Mouse (Mus musculus): Measurements from ENCODE around the gene Ush1c. TPM values are rescaled to one million over a fixed set of nuclear protein-coding genes. Genes with fewer than 3 reads are reported as not detected.

The Ush1c gene
- total and polyA plus RNA-seq, 3 experiments, result not detected

DNA sequence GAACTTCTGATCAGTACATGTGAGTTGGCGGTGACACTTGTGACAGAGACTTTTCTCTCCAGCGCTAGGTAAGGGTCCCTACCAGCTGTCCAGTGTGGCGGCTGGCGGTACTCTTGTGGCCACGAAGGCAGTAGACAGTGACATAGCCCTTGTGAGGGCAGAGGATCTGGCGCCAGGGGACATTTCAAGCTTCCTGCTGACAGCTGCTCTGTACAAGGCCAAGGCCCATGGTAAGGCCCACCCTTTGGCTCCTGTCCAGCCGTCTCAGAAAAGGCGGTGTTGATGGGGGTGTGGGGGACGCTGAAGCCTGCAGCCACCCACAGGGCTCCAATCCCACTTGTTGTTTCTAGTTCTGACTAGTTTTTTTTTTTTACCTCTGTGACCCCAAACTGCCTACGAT is 45.4 kb upstream of the Ush1c start:
- no peak overlapping the region for H3K9ac ChIP-seq (ENCODE audit: control insufficient read depth, low read depth, low read length, poor library complexity, severe bottlenecking)
- H3K27me3 ChIP-seq (ENCODE audit: control insufficient read depth in 1 of 2, insufficient read depth in 2 of 2, low read length in 2 of 2), result no peaks in the 10 kb centered on the region
- no peak for DNase-seq (ENCODE audit: low read depth, low spot score)
- TF ChIP-seq ZKSCAN1 (IDR thresholded peaks at IDR 0.05; ENCODE audit: low read depth, low read length) (no peak), USF2 (IDR thresholded peaks at IDR 0.05; ENCODE audit: borderline replicate concordance in 1 of 2, insufficient read depth in 1 of 2, low read depth in 1 of 2, low read length in 2 of 2) (no peak), E2F4 (IDR thresholded peaks at IDR 0.05; ENCODE audit: borderline replicate concordance, low read depth, low read length) (no peak), HCFC1 (IDR thresholded peaks at IDR 0.05; ENCODE audit: low read depth, low read length) (no peak), NRF1 (IDR thresholded peaks at IDR 0.05; ENCODE audit: insufficient read depth, low read depth, low read length, poor library complexity, severe bottlenecking) (no peak), ELF1 (IDR thresholded peaks at IDR 0.05; ENCODE audit: low read depth, low read length) (no peak), GABPA (IDR thresholded peaks at IDR 0.05; ENCODE audit: low read depth, low read length) (no peak), ZMIZ1 (IDR thresholded peaks at IDR 0.05; ENCODE audit: low read depth, low read length) (no peak), MYB (IDR thresholded peaks at IDR 0.05; ENCODE audit: low read depth, low read length) (no peak), EP300 (IDR thresholded peaks at IDR 0.05; ENCODE audit: low read depth in 1 of 2, low read length in 2 of 2) (no peak), ZC3H11A (IDR thresholded peaks at IDR 0.05; ENCODE audit: low read depth, low read length) (no peak), POLR2AphosphoS2 (IDR thresholded peaks at IDR 0.05; ENCODE audit: low read length) (no peak), TAL1 (IDR thresholded peaks at IDR 0.05; ENCODE audit: low read length) (no peak), TBP (IDR thresholded peaks at IDR 0.05; ENCODE audit: low read depth, low read length) (no peak), JUND (IDR thresholded peaks at IDR 0.05; ENCODE audit: low read depth, low read length) (no peak)
- no peaks in the 10 kb centered on the region for H3K79me2 ChIP-seq (ENCODE audit: control insufficient read depth, insufficient read depth, low read length, poor library complexity)
- no peaks in the 10 kb centered on the region for H3K4me1 ChIP-seq (ENCODE audit: control insufficient read depth in 1 of 2, insufficient read depth in 2 of 2, low read length in 2 of 2)
- H3K27ac ChIP-seq (ENCODE audit: control insufficient read depth, low read depth, low read length), result no peak overlapping the region
- no peaks in the 10 kb centered on the region for H3K36me3 ChIP-seq (ENCODE audit: control insufficient read depth in 1 of 2, insufficient read depth in 2 of 2, low read length in 2 of 2)
- H3K9me3 ChIP-seq (replicated peaks; ENCODE audit: insufficient read depth, low read length), result no peaks in the 10 kb centered on the region
- H3K4me3 ChIP-seq (ENCODE audit: control insufficient read depth in 1 of 2, insufficient read depth in 1 of 2, low read depth in 2 of 2, low read length in 2 of 2), result no peak overlapping the region

DNA sequence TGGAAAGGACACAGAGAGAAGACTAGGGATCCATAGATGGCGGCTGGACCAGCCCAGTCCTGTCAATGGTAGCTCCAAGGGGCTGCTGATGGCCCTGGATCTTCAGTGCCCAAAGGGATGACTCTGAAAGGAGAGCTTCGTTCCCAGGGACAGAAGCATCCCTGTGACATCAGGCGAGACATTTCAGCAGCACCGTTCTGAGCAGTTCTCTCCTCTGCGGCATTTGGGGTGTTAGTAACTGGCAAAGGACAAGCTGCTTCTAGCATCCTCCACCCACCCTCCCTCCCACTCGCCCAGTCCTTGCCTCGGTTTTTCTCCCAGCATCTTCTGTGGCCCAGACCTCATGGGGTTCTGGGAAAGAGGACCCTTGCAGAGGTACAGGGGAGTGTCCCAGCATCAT is 44.0 kb upstream of the Ush1c start:
- H3K36me3 ChIP-seq (ENCODE audit: control insufficient read depth in 1 of 2, insufficient read depth in 2 of 2, low read length in 2 of 2), result no peaks in the 10 kb centered on the region
- H3K27me3 ChIP-seq (ENCODE audit: control insufficient read depth in 1 of 2, insufficient read depth in 2 of 2, low read length in 2 of 2), result no peaks in the 10 kb centered on the region
- H3K4me3 ChIP-seq (ENCODE audit: control insufficient read depth in 1 of 2, insufficient read depth in 1 of 2, low read depth in 2 of 2, low read length in 2 of 2), result no peak overlapping the region
- H3K79me2 ChIP-seq (ENCODE audit: control insufficient read depth, insufficient read depth, low read length, poor library complexity), result no peaks in the 10 kb centered on the region
- no peaks in the 10 kb centered on the region for H3K4me1 ChIP-seq (ENCODE audit: control insufficient read depth in 1 of 2, insufficient read depth in 2 of 2, low read length in 2 of 2)
- no peak overlapping the region for H3K9ac ChIP-seq (ENCODE audit: control insufficient read depth, low read depth, low read length, poor library complexity, severe bottlenecking)
- no peak overlapping the region for H3K27ac ChIP-seq (ENCODE audit: control insufficient read depth, low read depth, low read length)
- no peaks in the 10 kb centered on the region for H3K9me3 ChIP-seq (replicated peaks; ENCODE audit: insufficient read depth, low read length)
- DNase-seq (ENCODE audit: low read depth, low spot score), result no peak
- TF ChIP-seq EP300 (IDR thresholded peaks at IDR 0.05; ENCODE audit: low read depth in 1 of 2, low read length in 2 of 2), result no peak
- no peak for TF ChIP-seq CHD1 (IDR thresholded peaks at IDR 0.05; ENCODE audit: low read depth, low read length)
- no peak for TF ChIP-seq CTCF (IDR thresholded peaks at IDR 0.05 in 2 of 3, conservative IDR thresholded peaks at IDR 0.05 in 1 of 3; ENCODE audit: control insufficient read depth in 1 of 3, insufficient read depth in 1 of 3, low read depth in 2 of 3, low read length in 3 of 3, poor library complexity in 1 of 3, severe bottlenecking in 1 of 3)
- no peak for TF ChIP-seq POLR2AphosphoS5 (IDR thresholded peaks at IDR 0.05; ENCODE audit: borderline replicate concordance, low read depth, low read length)
- TF ChIP-seq NRF1 (IDR thresholded peaks at IDR 0.05; ENCODE audit: insufficient read depth, low read depth, low read length, poor library complexity, severe bottlenecking), result no peak
- TF ChIP-seq TCF12 (IDR thresholded peaks at IDR 0.05; ENCODE audit: low read depth, low read length), result no peak
- no peak for TF ChIP-seq ELF1 (IDR thresholded peaks at IDR 0.05; ENCODE audit: low read depth, low read length)
- TF ChIP-seq ZNF384 (IDR thresholded peaks at IDR 0.05; ENCODE audit: low read depth, low read length), result no peak
- TF ChIP-seq RCOR1 (IDR thresholded peaks at IDR 0.05; ENCODE audit: low read depth, low read length), result no peak
- no peak for TF ChIP-seq MAZ (IDR thresholded peaks at IDR 0.05; ENCODE audit: low read depth, low read length)
- TF ChIP-seq USF2 (IDR thresholded peaks at IDR 0.05; ENCODE audit: borderline replicate concordance in 1 of 2, insufficient read depth in 1 of 2, low read depth in 1 of 2, low read length in 2 of 2), result no peak
- no peak for TF ChIP-seq CHD2 (IDR thresholded peaks at IDR 0.05; ENCODE audit: low read length)
- no peak for TF ChIP-seq KAT2A (conservative IDR thresholded peaks at IDR 0.05; ENCODE audit: low read depth, low read length)
- no peak for TF ChIP-seq POLR2AphosphoS2 (IDR thresholded peaks at IDR 0.05; ENCODE audit: low read length)
